Mouse (Mus musculus): Measurements from ENCODE around the gene Pyy.

- TF ChIP-seq CTCF (IDR thresholded peaks at IDR 0.05; ENCODE audit: low read depth): peak; percentile 99
- no peak for TF ChIP-seq EP300 (IDR thresholded peaks at IDR 0.05; ENCODE audit: low read depth)
These were observed 46.2 kb downstream of the Pyy start for GRCm38 (mm10) chr11:102061236-102061940.
